Mouse (Mus musculus) lung, postnatal 0 days (tissue): ENCODE results near the gene Gm10382. TPM values are rescaled to one million over a fixed set of nuclear protein-coding genes. Genes with fewer than 3 reads are reported as not detected.
A peak's percentile ranks its signal among the peaks of the same experiment; 100 is the strongest.
"Not testable (repeated sequence)": the region's sequence is repeated elsewhere in the genome, so short reads cannot be mapped to it uniquely, and the experiment has no call there.

ENCODE experiments used
- ATAC-seq: fragments of 200-750 bp; cut with Nextera tagmentation; 2 replicates; pipeline ENCODE4 v1.8.0; 2017; ENCODE audit warnings: moderate library complexity
- DNase-seq: peaks from one replicate; pipeline ENCODE4 v3.0.0-alpha.2; 2016; ENCODE audit warnings: low spot score
- H3K27ac ChIP-seq: fragments of 300-500 bp; sonication (generic); 2 replicates; pipeline ENCODE4 v1.5.1; 2014; ENCODE audit warnings: antibody characterized with exemption, mild to moderate bottlenecking, low read length, mixed read lengths
- H3K27me3 ChIP-seq: fragments of 300-500 bp; sonication (generic); replicated peaks from 2 replicates; pipeline ENCODE4 v1.6.1; 2014; ENCODE audit warnings: low read length, mixed read lengths; ENCODE audit not compliant: insufficient read depth
- H3K36me3 ChIP-seq: fragments of 300-500 bp; sonication (generic); 2 replicates; pipeline ENCODE4 v1.6.1; 2014; ENCODE audit warnings: low read length, mixed read lengths; ENCODE audit not compliant: insufficient read depth
- H3K4me1 ChIP-seq: fragments of 300-500 bp; sonication (generic); 2 replicates; pipeline ENCODE4 v1.6.1; 2014; ENCODE audit warnings: antibody characterized with exemption, low read depth, low read length, mixed read lengths; ENCODE audit not compliant: insufficient read depth
- H3K4me2 ChIP-seq: fragments of 300-500 bp; sonication (generic); replicated peaks from 2 replicates; pipeline ENCODE4 v1.6.1; 2014; ENCODE audit warnings: low read depth, mild to moderate bottlenecking, low read length, moderate library complexity, mixed read lengths
- H3K4me3 ChIP-seq: fragments of 300-500 bp; sonication (generic); 2 replicates; pipeline ENCODE4 v1.5.1; 2014; ENCODE audit warnings: low read depth, low read length
- H3K9ac ChIP-seq: fragments of 300-500 bp; sonication (generic); replicated peaks from 2 replicates; pipeline ENCODE4 v1.6.1; 2014; ENCODE audit warnings: low read depth, mild to moderate bottlenecking
- H3K9me3 ChIP-seq: fragments of 300-500 bp; sonication (generic); 2 replicates; pipeline ENCODE4 v1.6.1; 2016; ENCODE audit warnings: low read length, mixed read lengths
- CTCF ChIP-seq: IDR thresholded peaks from 2 replicates; pipeline ENCODE4 v1.5.1; 2016; ENCODE audit warnings: antibody characterized with exemption, mild to moderate bottlenecking
- EP300 ChIP-seq: IDR thresholded peaks from 2 replicates; pipeline ENCODE4 v1.6.1; 2016; ENCODE audit warnings: antibody characterized with exemption, mild to moderate bottlenecking, control low read depth
- WGBS: fragments of 180-500 bp; shearing (Covaris S2); extraction: QIAGEN DNeasy Blood & Tissue Kit; methylation state at CpG from one replicate; pipeline ENCODE4 v1.1.7; 2014; 5-methylcytosine and 5-hydroxymethylcytosine counted together
- polyA plus RNA-seq: library from polyadenylated mRNA; unstranded; fragments of >200 nt; fragmentation: Nextera tagmentation; extraction: Ambion mirVana; gene quantifications from 2 replicates; pipeline ENCODE4 v1.2.1, GENCODE M21; 2015

Gm10382 gene
- polyA plus RNA-seq, 1 experiment from 2014 or later = 0.63 TPM

DNA sequence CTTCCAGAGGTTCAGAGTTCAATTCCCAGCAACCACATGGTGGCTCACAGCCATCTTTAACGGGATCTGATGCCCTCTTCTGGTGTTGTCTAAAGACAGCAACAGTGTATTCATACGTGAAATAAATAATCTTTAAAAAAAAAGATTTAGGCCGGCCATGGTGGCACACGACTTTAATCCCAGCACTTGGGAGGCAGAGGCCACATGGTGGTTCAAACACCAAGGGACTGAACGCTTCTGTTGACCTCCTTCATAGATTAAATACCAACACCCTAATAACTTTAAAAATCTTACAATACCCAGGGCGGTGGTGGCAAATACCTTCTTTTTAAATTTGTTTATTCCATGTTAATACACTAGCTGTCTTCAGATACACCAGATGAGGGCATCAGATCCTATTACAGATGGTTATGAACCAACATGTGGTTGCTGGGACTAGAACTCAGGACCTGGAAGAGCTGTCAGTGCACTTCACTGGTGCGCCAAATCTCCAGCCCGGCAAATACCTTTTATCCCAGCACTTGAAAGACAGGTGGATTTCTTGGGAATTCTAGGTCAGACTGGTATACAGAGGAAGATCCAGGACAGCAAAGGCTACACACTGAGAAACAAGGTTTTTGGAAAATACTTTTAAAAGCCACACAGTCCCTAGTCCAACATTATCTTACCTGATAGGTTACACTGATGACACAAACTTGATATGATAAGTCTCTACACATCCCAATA is 3.7 kb upstream of the Gm10382 start:
- no peak overlapping the region for H3K9ac ChIP-seq
- 49% methylated on average over 8 of the region's 8 CpGs for WGBS

DNA sequence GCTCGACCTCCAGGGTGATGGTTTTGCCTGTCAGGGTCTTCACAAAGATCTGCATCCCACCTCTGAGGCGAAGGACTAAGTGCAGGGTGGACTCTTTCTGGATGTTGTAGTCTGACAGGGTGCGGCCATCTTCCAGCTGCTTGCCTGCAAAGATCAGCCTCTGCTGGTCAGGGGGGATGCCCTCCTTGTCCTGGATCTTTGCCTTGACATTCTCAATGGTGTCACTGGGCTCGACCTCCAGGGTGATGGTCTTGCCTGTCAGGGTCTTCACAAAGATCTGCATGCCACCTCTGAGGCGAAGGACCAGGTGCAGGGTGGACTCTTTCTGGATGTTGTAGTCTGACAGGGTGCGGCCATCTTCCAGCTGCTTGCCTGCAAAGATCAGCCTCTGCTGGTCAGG is 1.8 kb upstream of the Gm10382 start:
- not testable (repeated sequence) for H3K4me1 ChIP-seq, ATAC-seq, DNase-seq, H3K9ac ChIP-seq, H3K4me2 ChIP-seq, H3K9me3 ChIP-seq, H3K4me3 ChIP-seq, H3K27me3 ChIP-seq, H3K27ac ChIP-seq
- 85% methylated on average over 4 of the region's 6 CpGs for WGBS
- peaks cover 15% of the 10 kb centered on the region; the same call in 1 of the 2 replicates for H3K36me3 ChIP-seq

More for the DNA sequence above, 3.7 kb upstream of the Gm10382 start:
- Histone ChIP-seq H3K4me3 (peak overlapping the region; percentile 17; the same call in 1 of the 2 replicates), H3K9me3 (no peaks in the 10 kb centered on the region), H3K27ac (no peak overlapping the region), H3K27me3 (no peaks in the 10 kb centered on the region), H3K4me1 (peaks cover under 1% of the 10 kb centered on the region; the same call in 1 of the 2 replicates), H3K36me3 (peaks cover 15% of the 10 kb centered on the region; the same call in 1 of the 2 replicates), H3K4me2 (peak overlapping the region; percentile 36)
- no peak for DNase-seq
- no peak for ATAC-seq
- no peak for TF ChIP-seq EP300
- no peak; the same call in 1 of the 2 replicates for TF ChIP-seq CTCF

DNA sequence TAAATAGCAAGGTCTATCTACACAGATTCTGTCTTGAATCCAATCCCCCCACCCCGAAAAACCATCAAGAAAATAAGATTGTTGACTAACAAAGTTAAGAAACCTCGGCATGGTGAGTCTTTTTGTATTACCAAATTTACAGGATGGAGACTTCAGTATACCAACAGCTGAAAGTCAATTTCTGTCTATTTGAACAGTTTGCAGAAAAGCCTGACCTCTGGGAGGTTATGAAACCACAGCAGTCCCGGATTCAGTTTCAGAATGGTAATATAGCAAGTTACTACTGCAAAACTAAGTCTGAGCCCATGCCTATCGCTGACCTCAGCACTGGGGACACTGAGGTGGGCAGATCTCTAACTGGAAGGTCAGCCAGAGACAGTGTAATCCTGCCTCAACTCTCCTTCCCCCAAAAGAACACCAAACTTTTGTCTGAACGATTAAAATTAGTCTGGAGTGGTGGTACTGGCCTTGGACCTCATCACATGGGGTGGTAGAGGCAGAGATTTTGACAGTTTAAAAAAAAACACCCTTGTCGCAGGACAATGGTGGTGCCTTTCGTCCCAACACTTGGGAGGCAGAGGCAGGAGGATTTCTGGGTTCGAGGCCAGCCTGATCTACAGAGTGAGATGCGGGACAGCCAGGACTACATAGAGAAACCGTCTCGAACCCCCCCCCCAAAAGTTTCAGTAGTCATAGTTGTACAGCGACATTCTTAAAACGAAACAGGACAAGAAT is 597 bp upstream of the Gm10382 start:
- no peak for ATAC-seq
- peak overlapping the region; percentile 99 for H3K27ac ChIP-seq
- H3K4me1 ChIP-seq = peaks cover 8% of the 10 kb centered on the region; the same call in 1 of the 2 replicates
- peaks cover 15% of the 10 kb centered on the region; the same call in 1 of the 2 replicates for H3K36me3 ChIP-seq
- H3K4me2 ChIP-seq = peak overlapping the region; percentile 89
- H3K27me3 ChIP-seq = no peaks in the 10 kb centered on the region
- no peaks in the 10 kb centered on the region for H3K9me3 ChIP-seq
- peak overlapping the region; percentile 100 for H3K9ac ChIP-seq
- TF ChIP-seq CTCF = no peak
- no peak for TF ChIP-seq EP300
- WGBS = 17% methylated on average over 13 of the region's 13 CpGs
- peak overlapping the region; percentile 99 for H3K4me3 ChIP-seq
- DNase-seq = no peak

DNA sequence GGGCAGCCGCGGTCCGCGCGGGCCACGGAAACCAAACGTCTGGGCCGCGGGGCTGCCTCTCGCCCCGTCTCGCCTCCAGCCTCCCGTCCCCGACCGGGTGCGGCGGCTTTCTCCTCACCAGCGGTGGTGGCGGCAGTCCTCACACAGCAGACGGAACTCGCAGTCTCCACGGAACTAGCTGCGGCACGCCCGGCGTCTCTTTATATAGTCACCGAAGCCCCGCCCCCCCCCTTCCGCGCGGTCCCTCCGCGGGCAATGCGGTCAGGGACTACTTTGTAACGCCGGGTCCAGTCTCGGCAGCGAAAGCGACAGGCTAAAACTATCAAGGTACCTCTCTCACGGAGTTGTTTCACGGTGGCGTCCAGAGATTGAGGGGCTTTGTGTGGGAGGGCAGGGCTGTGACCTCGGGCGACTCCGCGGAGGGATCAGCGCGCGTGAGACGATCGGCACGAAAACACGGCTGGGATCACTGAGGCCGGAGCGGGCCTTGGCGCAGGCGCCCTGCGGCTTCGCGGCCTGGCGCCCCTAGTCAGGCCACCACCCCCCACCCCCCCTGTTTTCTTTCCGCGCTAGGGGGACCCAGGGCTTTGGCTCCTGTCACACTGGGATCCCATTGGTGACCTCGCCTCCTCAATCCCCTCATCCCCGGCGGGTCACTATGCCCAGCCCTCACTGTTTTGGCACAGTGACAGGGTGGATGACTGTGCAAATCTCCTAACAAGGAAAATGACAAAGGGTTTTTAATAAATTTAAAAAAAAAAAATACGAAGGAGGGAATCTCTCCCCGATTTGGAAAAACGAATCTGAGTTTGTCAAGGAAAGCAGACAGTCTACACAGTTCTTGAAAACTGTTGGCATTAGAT is 688 bp downstream of the Gm10382 start, which contains the start of gene Ubc:
Gene Ubc, minus strand, starts transcription at position 624 of the 863 bp plus-strand sequence.
- peak within 1 kb of the TSS; percentile 89 for H3K4me2 ChIP-seq
- TF ChIP-seq CTCF (peak; percentile 19; the same call in 1 of the 2 replicates), EP300 (peak; percentile 35; the same call in 1 of the 2 replicates)
- peak within 1 kb of the TSS; percentile 99 for H3K27ac ChIP-seq
- WGBS = 0% methylated on average over 52 of the region's 69 CpGs
- no peaks in the 10 kb centered on the region for H3K27me3 ChIP-seq
- DNase-seq = peak; percentile 95
- H3K4me1 ChIP-seq = peaks cover 14% of the 10 kb centered on the region; the same call in 1 of the 2 replicates
- no peaks in the 10 kb centered on the region for H3K9me3 ChIP-seq
- peaks cover 15% of the 10 kb centered on the region; the same call in 1 of the 2 replicates for H3K36me3 ChIP-seq
- peak within 1 kb of the TSS; percentile 99 for H3K4me3 ChIP-seq
- H3K9ac ChIP-seq = peak within 1 kb of the TSS; percentile 100
- ATAC-seq = peak; percentile 43

DNA sequence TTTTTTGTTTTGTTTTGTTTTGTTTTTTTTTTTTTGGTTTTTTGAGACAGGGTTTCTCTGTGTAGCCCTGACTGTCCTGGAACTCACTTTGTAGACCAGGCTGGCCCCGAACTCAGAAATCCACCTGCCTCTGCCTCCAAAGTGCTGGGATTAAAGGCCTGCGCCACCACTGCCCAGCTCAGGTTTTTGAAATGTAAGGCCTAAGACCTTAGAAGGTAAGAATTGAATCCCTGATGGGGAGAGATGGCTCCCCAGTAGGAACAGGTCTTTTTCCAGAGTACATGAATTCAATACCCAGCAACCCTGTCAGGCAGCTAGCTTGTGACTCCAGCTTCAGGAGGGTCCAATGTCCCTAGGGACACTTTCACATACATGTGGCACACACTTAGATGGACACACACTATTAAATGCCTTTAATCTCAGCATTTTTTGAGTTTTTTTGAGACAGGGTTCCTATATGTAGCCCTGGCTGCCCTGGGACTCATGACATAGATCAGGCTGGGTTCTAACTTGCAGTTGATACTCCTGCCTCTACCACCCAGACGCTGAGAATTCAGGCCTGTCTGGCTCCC is 1.9 kb downstream of the Gm10382 start:
- no peak for ATAC-seq
- no peaks in the 10 kb centered on the region for H3K9me3 ChIP-seq
- H3K36me3 ChIP-seq = peaks cover 5% of the 10 kb centered on the region; the same call in 1 of the 2 replicates
- WGBS = 80% methylated on average over 3 of the region's 3 CpGs
- H3K4me2 ChIP-seq = no peak overlapping the region
- no peak for TF ChIP-seq CTCF
- TF ChIP-seq EP300 = no peak
- H3K9ac ChIP-seq = no peak overlapping the region
- no peak overlapping the region for H3K4me3 ChIP-seq
- H3K4me1 ChIP-seq = peaks cover 17% of the 10 kb centered on the region; the same call in 1 of the 2 replicates
- H3K27me3 ChIP-seq = no peaks in the 10 kb centered on the region
- DNase-seq = no peak
- H3K27ac ChIP-seq = peak overlapping the region; percentile 99
